Mouse (Mus musculus): ENCODE data around the gene Uqcr11. TPM values are rescaled to one million over a fixed set of nuclear protein-coding genes. Genes with fewer than 3 reads are reported as not detected.

Gene Uqcr11
- polyA plus RNA-seq, 1 experiment, result 1,025 TPM

GRCm38 (mm10) chr10:80441598-80441997 is 35.0 kb upstream of the Uqcr11 start:
- Histone ChIP-seq H3K79me3 (ENCODE audit: low read depth) (no peaks in the 10 kb centered on the region), H3K79me2 (ENCODE audit: control insufficient read depth, insufficient read depth) (no peaks in the 10 kb centered on the region), H3K27me3 (ENCODE audit: control insufficient read depth, insufficient read depth, insufficient read length) (peaks cover 4% of the 10 kb centered on the region), H3ac (ENCODE audit: control insufficient read depth, insufficient read length, low read depth) (no peak overlapping the region), H3K36me3 (ENCODE audit: control insufficient read depth, insufficient read depth) (no peaks in the 10 kb centered on the region), H3K4me3 (ENCODE audit: insufficient read depth, poor library complexity, severe bottlenecking) (no peak overlapping the region)
- TF ChIP-seq MAX (IDR thresholded peaks at IDR 0.05), result no peak
- TF ChIP-seq CTCF (IDR thresholded peaks at IDR 0.05; ENCODE audit: control insufficient read depth, insufficient read depth, insufficient read length), result no peak

GRCm38 (mm10) chr10:80440031-80440430 is 33.4 kb upstream of the Uqcr11 start:
- TF ChIP-seq USF1 (IDR thresholded peaks at IDR 0.05; ENCODE audit: low read depth), result no peak
- TF ChIP-seq MYOD1 (IDR thresholded peaks at IDR 0.05; ENCODE audit: control insufficient read depth, insufficient read length, low read depth), result no peak
- no peak for TF ChIP-seq MAX (IDR thresholded peaks at IDR 0.05)
- TF ChIP-seq CTCF (IDR thresholded peaks at IDR 0.05; ENCODE audit: control insufficient read depth, insufficient read depth, insufficient read length), result no peak
- TF ChIP-seq FOSL1 (IDR thresholded peaks at IDR 0.05; ENCODE audit: insufficient read depth, low read length, poor library complexity, severe bottlenecking), result no peak
- no peak for TF ChIP-seq MYOG (IDR thresholded peaks at IDR 0.05; ENCODE audit: control insufficient read depth, extremely low read depth, insufficient read length)
- no peak for TF ChIP-seq CEBPB (IDR thresholded peaks at IDR 0.05; ENCODE audit: low read depth)
- no peaks in the 10 kb centered on the region for H3K79me3 ChIP-seq (ENCODE audit: low read depth)
- peaks cover 4% of the 10 kb centered on the region for H3K27me3 ChIP-seq (ENCODE audit: control insufficient read depth, insufficient read depth, insufficient read length)
- no peaks in the 10 kb centered on the region for H3K36me3 ChIP-seq (ENCODE audit: control insufficient read depth, insufficient read depth)
- H3ac ChIP-seq (ENCODE audit: control insufficient read depth, insufficient read length, low read depth), result no peak overlapping the region
- no peak overlapping the region for H3K4me3 ChIP-seq (ENCODE audit: insufficient read depth, poor library complexity, severe bottlenecking)
- H3K79me2 ChIP-seq (ENCODE audit: control insufficient read depth, insufficient read depth), result no peaks in the 10 kb centered on the region

- H3ac ChIP-seq (ENCODE audit: control insufficient read depth, insufficient read length, low read depth), result no peak overlapping the region
- H3K4me3 ChIP-seq (ENCODE audit: insufficient read depth, poor library complexity, severe bottlenecking), result no peak overlapping the region
- no peak for TF ChIP-seq MAX (IDR thresholded peaks at IDR 0.05)
- peaks cover 4% of the 10 kb centered on the region for H3K79me2 ChIP-seq (ENCODE audit: control insufficient read depth, insufficient read depth)
- H3K79me3 ChIP-seq (ENCODE audit: low read depth), result peaks cover 4% of the 10 kb centered on the region
- no peaks in the 10 kb centered on the region for H3K27me3 ChIP-seq (ENCODE audit: control insufficient read depth, insufficient read depth, insufficient read length)
- H3K36me3 ChIP-seq (ENCODE audit: control insufficient read depth, insufficient read depth), result no peaks in the 10 kb centered on the region
Measured at GRCm38 (mm10) chr10:80437973-80438372, 31.3 kb upstream of the Uqcr11 start.

- no peak overlapping the region for H3K4me3 ChIP-seq (ENCODE audit: insufficient read depth, poor library complexity, severe bottlenecking)
- peaks cover 21% of the 10 kb centered on the region for H3K79me2 ChIP-seq (ENCODE audit: control insufficient read depth, insufficient read depth)
- no peaks in the 10 kb centered on the region for H3K27me3 ChIP-seq (ENCODE audit: control insufficient read depth, insufficient read depth, insufficient read length)
- H3ac ChIP-seq (ENCODE audit: control insufficient read depth, insufficient read length, low read depth), result no peak overlapping the region
- peak; percentile 53 for TF ChIP-seq CEBPB (IDR thresholded peaks at IDR 0.05; ENCODE audit: low read depth)
- TF ChIP-seq MYOD1 (IDR thresholded peaks at IDR 0.05; ENCODE audit: control insufficient read depth, insufficient read length, low read depth), result no peak
- no peaks in the 10 kb centered on the region for H3K36me3 ChIP-seq (ENCODE audit: control insufficient read depth, insufficient read depth)
- peaks cover 21% of the 10 kb centered on the region for H3K79me3 ChIP-seq (ENCODE audit: low read depth)
Measured at GRCm38 (mm10) chr10:80436276-80436675, 29.6 kb upstream of the Uqcr11 start.

GRCm38 (mm10) chr10:80435764-80436163 is 29.1 kb upstream of the Uqcr11 start:
- TF ChIP-seq CTCF (IDR thresholded peaks at IDR 0.05; ENCODE audit: control insufficient read depth, insufficient read depth, insufficient read length), result no peak
- no peak for TF ChIP-seq MAX (IDR thresholded peaks at IDR 0.05)
- no peak overlapping the region for H3K4me3 ChIP-seq (ENCODE audit: insufficient read depth, poor library complexity, severe bottlenecking)
- peaks cover 26% of the 10 kb centered on the region for H3K79me3 ChIP-seq (ENCODE audit: low read depth)
- no peaks in the 10 kb centered on the region for H3K27me3 ChIP-seq (ENCODE audit: control insufficient read depth, insufficient read depth, insufficient read length)
- H3ac ChIP-seq (ENCODE audit: control insufficient read depth, insufficient read length, low read depth), result no peak overlapping the region
- peaks cover 26% of the 10 kb centered on the region for H3K79me2 ChIP-seq (ENCODE audit: control insufficient read depth, insufficient read depth)
- H3K36me3 ChIP-seq (ENCODE audit: control insufficient read depth, insufficient read depth), result no peaks in the 10 kb centered on the region

- Histone ChIP-seq H3K27me3 (ENCODE audit: control insufficient read depth, insufficient read depth, insufficient read length) (no peaks in the 10 kb centered on the region), H3ac (ENCODE audit: control insufficient read depth, insufficient read length, low read depth) (no peak overlapping the region), H3K79me3 (ENCODE audit: low read depth) (peaks cover 31% of the 10 kb centered on the region), H3K36me3 (ENCODE audit: control insufficient read depth, insufficient read depth) (peaks cover 9% of the 10 kb centered on the region), H3K4me3 (ENCODE audit: insufficient read depth, poor library complexity, severe bottlenecking) (no peak overlapping the region), H3K79me2 (ENCODE audit: control insufficient read depth, insufficient read depth) (peaks cover 35% of the 10 kb centered on the region)
- TF ChIP-seq MYOD1 (IDR thresholded peaks at IDR 0.05; ENCODE audit: control insufficient read depth, insufficient read length, low read depth) (no peak), FOSL1 (IDR thresholded peaks at IDR 0.05; ENCODE audit: insufficient read depth, low read length, poor library complexity, severe bottlenecking) (no peak), CEBPB (IDR thresholded peaks at IDR 0.05; ENCODE audit: low read depth) (no peak)
Measured at GRCm38 (mm10) chr10:80434823-80435222, 28.2 kb upstream of the Uqcr11 start.

- Histone ChIP-seq H3K36me3 (ENCODE audit: control insufficient read depth, insufficient read depth) (peaks cover 15% of the 10 kb centered on the region), H3K27me3 (ENCODE audit: control insufficient read depth, insufficient read depth, insufficient read length) (no peaks in the 10 kb centered on the region), H3K4me3 (ENCODE audit: insufficient read depth, poor library complexity, severe bottlenecking) (peak overlapping the region; percentile 8), H3ac (ENCODE audit: control insufficient read depth, insufficient read length, low read depth) (no peak overlapping the region), H3K79me3 (ENCODE audit: low read depth) (peaks cover 35% of the 10 kb centered on the region), H3K79me2 (ENCODE audit: control insufficient read depth, insufficient read depth) (peaks cover 41% of the 10 kb centered on the region)
- TF ChIP-seq FOSL1 (IDR thresholded peaks at IDR 0.05; ENCODE audit: insufficient read depth, low read length, poor library complexity, severe bottlenecking) (no peak), MYOG (IDR thresholded peaks at IDR 0.05; ENCODE audit: control insufficient read depth, extremely low read depth, insufficient read length) (no peak), CEBPB (IDR thresholded peaks at IDR 0.05; ENCODE audit: low read depth) (no peak), MAX (IDR thresholded peaks at IDR 0.05) (no peak), USF1 (IDR thresholded peaks at IDR 0.05; ENCODE audit: low read depth) (no peak), MYOD1 (IDR thresholded peaks at IDR 0.05; ENCODE audit: control insufficient read depth, insufficient read length, low read depth) (no peak), CTCF (IDR thresholded peaks at IDR 0.05; ENCODE audit: control insufficient read depth, insufficient read depth, insufficient read length) (no peak)
Measured at GRCm38 (mm10) chr10:80434233-80434592, 27.6 kb upstream of the Uqcr11 start.

All from C2C12 (cell line).